Mouse (Mus musculus): ENCODE measurements at regions not wholly inside any gene's neighbourhood (a gene's known extent, or its start where the extent isn't known, plus 50 kb on each side); places are given as distances from the start of the nearest gene placed in this dataset.
A peak's percentile ranks its signal among the peaks of the same experiment; 100 is the strongest.
"Not testable (repeated sequence)": the region's sequence is repeated elsewhere in the genome, so short reads cannot be mapped to it uniquely, and the experiment has no call there.

DNA sequence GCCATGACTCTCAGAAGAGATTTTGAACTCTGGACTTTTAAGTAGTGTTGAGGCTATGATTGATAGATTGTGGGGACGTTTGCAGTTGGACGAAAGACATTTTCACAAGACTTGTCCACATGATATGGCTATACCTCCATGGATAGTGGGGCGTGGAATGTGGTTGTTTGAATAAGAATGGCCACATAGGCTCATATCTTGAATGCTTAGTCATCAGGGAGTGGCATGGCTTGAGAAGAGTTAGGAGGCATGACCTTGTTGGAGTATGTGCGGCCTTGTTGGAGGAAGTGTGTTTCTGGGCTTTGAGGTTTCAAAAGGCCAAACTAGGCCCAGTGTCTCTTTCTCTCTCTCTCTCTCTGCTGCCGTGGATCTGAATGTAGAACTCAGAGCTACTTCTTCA, 204.7 kb upstream of the Pclo start:
- no peak for DNase-seq (ENCODE audit: inconsistent ontology term)

DNA sequence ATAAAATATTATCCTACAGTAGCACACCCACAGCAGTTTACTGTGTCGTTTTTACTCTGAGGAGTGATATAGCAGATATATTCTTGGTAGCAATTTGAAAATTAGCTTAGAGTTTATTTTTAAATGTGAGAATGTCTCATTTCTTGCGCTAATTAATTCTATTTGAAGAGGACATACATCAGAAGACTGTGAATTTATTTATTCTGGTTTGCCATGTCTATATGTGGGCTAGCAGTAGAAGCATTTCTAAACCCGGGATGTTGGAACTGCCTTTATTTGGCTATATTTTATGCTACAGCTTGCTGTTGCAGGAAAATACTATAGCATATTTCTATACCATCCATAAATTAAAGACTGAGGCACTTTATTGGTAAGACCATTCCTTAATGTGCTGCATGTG, 203.0 kb upstream of the Pclo start:
- DNase-seq (ENCODE audit: inconsistent ontology term) = no peak

GRCm38 (mm10) chr5:14320216-14320615, 194.5 kb upstream of the Pclo start:
- peak; percentile 56 for DNase-seq (ENCODE audit: inconsistent ontology term)

DNA sequence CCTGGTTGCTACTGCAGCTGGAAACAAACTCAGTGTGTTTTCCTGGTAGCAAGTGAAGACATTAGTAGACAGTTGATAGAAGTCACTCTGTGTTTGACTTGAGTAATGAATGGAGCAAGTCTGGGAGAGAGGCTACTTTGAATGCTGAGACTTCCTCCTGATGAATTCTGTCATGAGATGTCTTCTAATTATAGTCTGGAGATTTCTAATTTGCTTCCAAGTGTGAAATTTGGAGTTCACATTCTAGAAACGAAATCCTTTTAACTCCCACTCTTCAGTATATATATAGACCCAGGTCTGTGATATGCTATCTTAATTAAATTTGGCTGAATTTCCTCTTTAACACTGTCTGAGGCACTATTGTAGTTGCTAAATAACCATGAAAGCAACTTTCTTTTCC, 192.7 kb upstream of the Pclo start:
- no peak for DNase-seq (ENCODE audit: inconsistent ontology term)

GRCm38 (mm10) chr5:14360446-14360845, 154.3 kb upstream of the Pclo start:
- DNase-seq (ENCODE audit: inconsistent ontology term) = no peak

DNA sequence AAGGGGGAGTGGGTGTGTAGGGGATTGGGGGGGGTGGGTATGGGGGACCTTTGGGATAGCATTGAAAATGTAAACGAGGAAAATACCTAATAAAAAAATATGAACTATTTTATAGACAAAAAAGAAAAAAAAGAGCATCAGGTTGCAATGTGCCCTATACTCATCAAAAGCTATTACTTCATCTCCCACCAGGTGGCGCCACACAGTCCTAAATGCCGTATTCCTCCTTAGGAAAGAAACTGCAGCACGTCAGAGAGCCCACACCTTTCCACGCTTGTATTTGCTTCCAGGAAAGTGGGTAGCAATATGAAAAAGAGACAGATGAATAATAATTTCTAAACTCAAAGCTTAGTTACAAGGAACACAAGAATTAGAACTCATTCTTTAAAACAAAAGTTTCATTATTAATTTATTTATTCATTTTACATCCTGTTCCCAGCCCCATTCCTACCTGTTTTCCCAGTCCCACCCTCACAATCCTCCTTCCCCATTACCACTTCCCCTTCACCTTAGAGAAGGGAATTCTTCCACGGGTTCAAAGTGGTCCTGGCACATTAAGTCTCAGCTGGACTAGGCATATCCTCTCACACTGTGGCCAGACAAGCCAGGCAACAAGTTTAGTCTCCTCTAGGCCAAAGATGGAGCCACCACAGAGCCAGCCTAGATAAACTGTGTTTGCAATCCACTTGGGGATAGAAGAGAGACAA, 125.4 kb upstream of the Pclo start:
- DNase-seq (ENCODE audit: inconsistent ontology term) = peak; percentile 30

DNA sequence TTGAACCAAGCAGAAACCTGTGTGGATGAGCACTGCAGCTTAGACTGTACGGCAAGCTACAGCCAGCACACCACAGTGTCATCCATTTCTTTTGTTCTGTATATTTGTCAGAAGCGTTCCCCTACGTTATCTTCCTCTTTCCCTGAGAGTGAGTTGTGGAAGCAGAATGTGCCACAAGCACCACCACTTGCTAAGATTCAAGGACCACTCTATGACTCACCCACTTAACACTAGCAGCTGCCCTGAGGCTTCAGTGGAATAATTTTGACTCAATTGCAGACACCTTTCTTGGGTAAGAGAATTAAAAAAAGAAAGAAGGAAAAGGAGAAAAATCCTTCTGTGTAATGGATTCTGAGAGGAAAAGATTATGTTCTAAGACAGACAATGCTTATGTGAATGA, 122.9 kb upstream of the Pclo start:
- no peak for DNase-seq (ENCODE audit: inconsistent ontology term)

DNA sequence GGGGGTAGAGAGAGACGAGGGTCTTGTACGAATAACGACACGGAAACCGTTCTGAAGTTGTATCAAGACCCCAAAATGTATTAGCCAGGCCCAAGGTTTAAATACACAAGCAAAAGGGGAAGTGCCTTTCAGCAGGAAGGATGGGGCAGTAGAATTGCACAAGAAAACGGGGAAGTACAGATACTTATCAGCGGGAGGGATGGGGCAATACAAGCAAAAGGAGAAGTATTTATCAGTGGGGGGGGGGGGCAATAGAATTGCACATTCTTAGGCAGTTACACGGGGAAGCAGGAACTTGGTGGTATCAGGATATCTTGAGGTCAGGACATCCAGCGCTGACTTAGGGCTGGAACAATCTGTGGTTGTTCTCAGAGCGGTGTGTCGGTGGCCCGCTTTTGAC, 111.3 kb upstream of the Pclo start:
- not testable (repeated sequence) for DNase-seq (ENCODE audit: inconsistent ontology term)

- no peak for DNase-seq (ENCODE audit: inconsistent ontology term)
Observed at GRCm38 (mm10) chr5:14404344-14404743, 110.4 kb upstream of the Pclo start.

GRCm38 (mm10) chr5:14415234-14415862, 99.4 kb upstream of the Pclo start:
- DNase-seq (ENCODE audit: inconsistent ontology term) = no peak

DNA sequence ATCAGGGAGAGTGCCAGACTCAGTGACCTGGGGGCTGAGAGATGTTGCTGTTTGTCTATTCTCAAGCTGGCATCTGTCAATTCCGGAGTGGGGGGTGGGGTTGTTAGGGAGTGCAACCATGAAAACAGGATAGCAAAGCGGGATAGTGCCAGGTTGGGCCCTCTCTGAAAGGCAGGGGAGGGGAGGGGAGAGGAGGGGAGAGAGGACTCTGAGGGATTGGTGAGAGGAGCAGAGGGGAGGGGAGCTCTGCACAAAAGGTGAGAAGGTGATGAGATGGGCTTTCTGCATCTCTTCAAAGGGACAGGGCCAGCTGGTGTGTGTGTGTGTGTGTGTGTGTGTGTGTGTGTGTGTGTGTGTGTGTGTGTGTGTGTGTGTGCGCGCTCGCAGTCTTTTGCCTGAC, 61.6 kb upstream of the Pclo start:
- no peak for DNase-seq (ENCODE audit: inconsistent ontology term)

All from Muller cell, postnatal 12 days (primary cell).